Mouse (Mus musculus): ENCODE data around the gene Dhtkd1.
A peak's percentile ranks its signal among the peaks of the same experiment; 100 is the strongest.

GRCm38 (mm10) chr2:5942416-5943032 lies at the start of gene Dhtkd1:
- TF ChIP-seq CTCF (IDR thresholded peaks at IDR 0.05) (peak; percentile 41), EP300 (IDR thresholded peaks at IDR 0.05) (no peak)

All from lung, postnatal 0 days (tissue).